Comparison of ENCODE assay signal across 10 mouse cellular contexts in the genomic region with DNA sequence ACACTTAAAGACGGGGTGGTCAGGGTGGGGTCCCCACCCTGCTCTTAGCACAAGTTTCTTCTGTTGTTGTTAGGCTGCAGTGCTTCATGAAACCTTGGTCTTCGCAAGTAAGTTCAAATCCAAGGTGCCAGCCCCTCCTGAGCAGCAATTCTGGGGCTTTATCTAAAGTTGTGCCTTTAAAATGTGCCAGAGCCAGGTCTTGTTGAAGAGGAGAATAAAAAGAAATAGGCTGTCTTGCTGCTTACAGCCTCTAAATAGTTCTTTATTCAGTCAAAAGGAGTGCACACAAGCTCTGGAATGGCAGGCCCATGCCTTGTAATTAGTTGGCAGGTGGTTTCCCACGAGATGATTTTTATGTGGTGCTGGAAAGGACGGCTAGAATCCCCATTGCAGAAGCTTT. TPM values are rescaled to one million over a fixed set of nuclear protein-coding genes. Genes with fewer than 3 reads are reported as not detected.
A peak's percentile ranks its signal among the peaks of the same experiment; 100 is the strongest.
DNase-seq lines count a peak whose midpoint lies in the region; ATAC-seq lines count a peak whose summit lies in the region.
"Had no signal": no experiment of that assay in that cellular context is flagged by ENCODE, and none has a peak within 500 bp of the region (broad histone marks: within the 10 kb centered on the region; RNA-seq: fewer than 3 reads in every experiment).

No protein-coding gene starts in this region.

- 63% methylated on average over 4 of the region's 4 CpGs for WGBS in kidney, embryonic 16.5 days
- 77% methylated on average over 4 of the region's 4 CpGs for WGBS in embryonic facial prominence, embryonic 11.5 days
- WGBS in hindbrain, embryonic 13.5 days, result 78% methylated on average over 4 of the region's 4 CpGs
- 85% methylated on average over 4 of the region's 4 CpGs for WGBS in midbrain, embryonic 13.5 days

- peak overlapping the region; percentile 89 for H3K4me3 ChIP-seq in kidney, embryonic 16.5 days (ENCODE audit: low read length)
- no peak overlapping the region; the same call in 1 of the 2 replicates for H3K4me3 ChIP-seq in embryonic facial prominence, embryonic 11.5 days (ENCODE audit: low read depth, low read length)
- H3K4me3 ChIP-seq in hindbrain, embryonic 13.5 days, result no peak overlapping the region
- no peak overlapping the region for H3K4me3 ChIP-seq in midbrain, embryonic 13.5 days (replicated peaks)

- H3K27ac ChIP-seq in kidney, embryonic 16.5 days (ENCODE audit: low read length), result peak overlapping the region; percentile 94; the same call in 1 of the 2 replicates
- H3K27ac ChIP-seq in embryonic facial prominence, embryonic 11.5 days (replicated peaks; ENCODE audit: low read depth, low read length), result no peak overlapping the region
- H3K27ac ChIP-seq in hindbrain, embryonic 13.5 days, result 0 out of 2 replicates have a peak overlapping the region, but pooled peaks have one; percentile 12
- H3K27ac ChIP-seq in midbrain, embryonic 13.5 days, result no peak overlapping the region

- H3K4me1 ChIP-seq in kidney, embryonic 16.5 days (ENCODE audit: insufficient read depth, low read length), result peaks cover 37% of the 10 kb centered on the region
- peaks cover 7% of the 10 kb centered on the region; the same call in 1 of the 2 replicates for H3K4me1 ChIP-seq in embryonic facial prominence, embryonic 11.5 days (ENCODE audit: control insufficient read depth, insufficient read depth, low read length)
- H3K4me1 ChIP-seq in hindbrain, embryonic 13.5 days (replicated peaks), result peaks cover 33% of the 10 kb centered on the region
- peaks cover 31% of the 10 kb centered on the region for H3K4me1 ChIP-seq in midbrain, embryonic 13.5 days (replicated peaks)

- H3K36me3 ChIP-seq in kidney, embryonic 16.5 days (ENCODE audit: insufficient read depth, low read length), result peaks cover 53% of the 10 kb centered on the region
- peaks cover 25% of the 10 kb centered on the region for H3K36me3 ChIP-seq in embryonic facial prominence, embryonic 11.5 days (replicated peaks; ENCODE audit: control insufficient read depth, insufficient read depth, low read depth, low read length)
- peaks cover 54% of the 10 kb centered on the region for H3K36me3 ChIP-seq in hindbrain, embryonic 13.5 days
- H3K36me3 ChIP-seq in midbrain, embryonic 13.5 days, result peaks cover 54% of the 10 kb centered on the region

- DNase-seq in kidney, postnatal 4 days, result no peak
- no peak for DNase-seq in embryonic facial prominence, embryonic 11.5 days (ENCODE audit: low spot score)
- no peak for DNase-seq in adrenal gland, adult 8-10 months
- DNase-seq in urinary bladder, postnatal 10 days (ENCODE audit: low spot score), result no peak
- DNase-seq: cerebellum, postnatal 36 days; lung, postnatal 36 days had no signal

- H3K27me3 ChIP-seq in kidney, embryonic 16.5 days (ENCODE audit: insufficient read depth, low read length), result no peaks in the 10 kb centered on the region
- no peaks in the 10 kb centered on the region for H3K27me3 ChIP-seq in embryonic facial prominence, embryonic 11.5 days (ENCODE audit: control insufficient read depth, insufficient read depth, low read length)
- H3K27me3 ChIP-seq in hindbrain, embryonic 13.5 days, result no peaks in the 10 kb centered on the region
- no peaks in the 10 kb centered on the region for H3K27me3 ChIP-seq in midbrain, embryonic 13.5 days

- peak overlapping the region; percentile 100 for H3K9ac ChIP-seq in kidney, embryonic 16.5 days (replicated peaks; ENCODE audit: low read length)
- peak overlapping the region; percentile 27; the same call in 1 of the 2 replicates for H3K9ac ChIP-seq in embryonic facial prominence, embryonic 11.5 days (replicated peaks; ENCODE audit: low read length)
- H3K9ac ChIP-seq in hindbrain, embryonic 13.5 days, result peak overlapping the region; percentile 51; the same call in 1 of the 2 replicates
- H3K9ac ChIP-seq in midbrain, embryonic 13.5 days (replicated peaks), result peak overlapping the region; percentile 100

- no peaks in the 10 kb centered on the region for H3K9me3 ChIP-seq in kidney, embryonic 16.5 days (ENCODE audit: low read length)
- no peaks in the 10 kb centered on the region for H3K9me3 ChIP-seq in embryonic facial prominence, embryonic 11.5 days (replicated peaks; ENCODE audit: control insufficient read depth, low read length)
- no peaks in the 10 kb centered on the region for H3K9me3 ChIP-seq in hindbrain, embryonic 13.5 days
- no peaks in the 10 kb centered on the region for H3K9me3 ChIP-seq in midbrain, embryonic 13.5 days

- ATAC-seq in kidney, embryonic 16.5 days (ENCODE audit: low FRiP score, low TSS enrichment), result no peak
- no peak for ATAC-seq in embryonic facial prominence, embryonic 11.5 days (replicated peaks; ENCODE audit: insufficient number of reproducible peaks, low FRiP score, low TSS enrichment, low read depth)
- ATAC-seq in hindbrain, embryonic 13.5 days (ENCODE audit: low FRiP score), result no peak
- no peak for ATAC-seq in midbrain, embryonic 13.5 days
- ATAC-seq in activated CD4-positive, CD25-positive, alpha-beta regulatory T cell, adult 4 months, result no peak

- peak overlapping the region; percentile 93 for H3K4me2 ChIP-seq in kidney, embryonic 16.5 days (replicated peaks; ENCODE audit: low read depth, low read length)
- no peak overlapping the region for H3K4me2 ChIP-seq in embryonic facial prominence, embryonic 11.5 days (ENCODE audit: low read depth, low read length)
- no peak overlapping the region; the same call in 1 of the 2 replicates for H3K4me2 ChIP-seq in hindbrain, embryonic 13.5 days
- no peak overlapping the region for H3K4me2 ChIP-seq in midbrain, embryonic 13.5 days (replicated peaks)

RNA-seq across cellular contexts. Expression of a gene that starts 2.9 kb away (rescaled TPM):
- 2,217 and 2,364 TPM in 2 replicates for polyA plus RNA-seq in kidney, embryonic 16.5 days (2015; fragmentation: Nextera tagmentation; extraction: Ambion mirVana)
- 2,121 and 2,269 TPM in 2 replicates for polyA plus RNA-seq in embryonic facial prominence, embryonic 11.5 days (2014; fragmentation: Nextera tagmentation; extraction: Ambion mirVana)
- polyA plus RNA-seq in hindbrain, embryonic 13.5 days (2015; fragmentation: Nextera tagmentation; extraction: Ambion mirVana), result 1,307 and 1,338 TPM in 2 replicates
- 1,308 and 1,443 TPM in 2 replicates for polyA plus RNA-seq in midbrain, embryonic 13.5 days (2015; fragmentation: Nextera tagmentation; extraction: Ambion mirVana)
- 1,000 to 10,000 TPM in 3 of 4 experiments, 100 to 1,000 TPM in 1; 823 to 1,088 (median 1,017) TPM for total RNA-seq in adrenal gland, adult 8-10 months (2022)
- polyA plus RNA-seq in activated CD4-positive, CD25-positive, alpha-beta regulatory T cell, adult 4 months (2017; shearing (Covaris generic)), result over 10,000 TPM; 11,194 to 11,919 TPM

RNA-seq across cellular contexts. Expression of a gene that starts 10.1 kb away (rescaled TPM):
- polyA plus RNA-seq in kidney, embryonic 16.5 days (2015; fragmentation: Nextera tagmentation; extraction: Ambion mirVana), result 1.8 and 2.0 TPM in 2 replicates
- polyA plus RNA-seq in embryonic facial prominence, embryonic 11.5 days (2014; fragmentation: Nextera tagmentation; extraction: Ambion mirVana), result 0.20 and 0.28 TPM in 2 replicates
- 0.35 and 0.38 TPM in 2 replicates for polyA plus RNA-seq in hindbrain, embryonic 13.5 days (2015; fragmentation: Nextera tagmentation; extraction: Ambion mirVana)
- polyA plus RNA-seq in midbrain, embryonic 13.5 days (2015; fragmentation: Nextera tagmentation; extraction: Ambion mirVana), result 0.35 and 0.40 TPM in 2 replicates
- total RNA-seq in adrenal gland, adult 8-10 months (2022), result 1 to 10 TPM in 2 of 4 experiments, under 1 TPM in 2; 0.44 to 2.1 (median 1.2) TPM
- 10 to 100 TPM in 1 of 2 experiments, 1 to 10 TPM in 1; 1.7 to 22.3 TPM for polyA plus RNA-seq in activated CD4-positive, CD25-positive, alpha-beta regulatory T cell, adult 4 months (2017; shearing (Covaris generic))

RNA-seq across cellular contexts. Expression of a gene that starts 15.6 kb away (rescaled TPM):
- 94.7 and 105 TPM in 2 replicates for polyA plus RNA-seq in kidney, embryonic 16.5 days (2015; fragmentation: Nextera tagmentation; extraction: Ambion mirVana)
- 43.0 and 47.1 TPM in 2 replicates for polyA plus RNA-seq in embryonic facial prominence, embryonic 11.5 days (2014; fragmentation: Nextera tagmentation; extraction: Ambion mirVana)
- polyA plus RNA-seq in hindbrain, embryonic 13.5 days (2015; fragmentation: Nextera tagmentation; extraction: Ambion mirVana), result 56.0 and 56.4 TPM in 2 replicates
- polyA plus RNA-seq in midbrain, embryonic 13.5 days (2015; fragmentation: Nextera tagmentation; extraction: Ambion mirVana), result 46.7 and 59.2 TPM in 2 replicates
- total RNA-seq in adrenal gland, adult 8-10 months (2022), result 100 to 1,000 TPM in 2 of 4 experiments, 10 to 100 TPM in 2; 70.6 to 172 (median 113) TPM
- 100 to 1,000 TPM; 164 to 173 TPM for polyA plus RNA-seq in activated CD4-positive, CD25-positive, alpha-beta regulatory T cell, adult 4 months (2017; shearing (Covaris generic))

RNA-seq across cellular contexts. Expression of a gene that starts 17.2 kb away (rescaled TPM):
- polyA plus RNA-seq in kidney, embryonic 16.5 days (2015; fragmentation: Nextera tagmentation; extraction: Ambion mirVana), result not detected in 2 replicates
- polyA plus RNA-seq in embryonic facial prominence, embryonic 11.5 days (2014; fragmentation: Nextera tagmentation; extraction: Ambion mirVana), result not detected in 2 replicates
- polyA plus RNA-seq in hindbrain, embryonic 13.5 days (2015; fragmentation: Nextera tagmentation; extraction: Ambion mirVana), result 0.19 and 0.26 TPM in 2 replicates
- not detected in 2 replicates for polyA plus RNA-seq in midbrain, embryonic 13.5 days (2015; fragmentation: Nextera tagmentation; extraction: Ambion mirVana)
- total RNA-seq in adrenal gland, adult 8-10 months (2022), result not detected
- not detected for polyA plus RNA-seq in activated CD4-positive, CD25-positive, alpha-beta regulatory T cell, adult 4 months (2017; shearing (Covaris generic))

RNA-seq across cellular contexts. Expression of a gene that starts 17.4 kb away (rescaled TPM):
- not detected in 2 replicates for polyA plus RNA-seq in kidney, embryonic 16.5 days (2015; fragmentation: Nextera tagmentation; extraction: Ambion mirVana)
- not detected in 2 replicates for polyA plus RNA-seq in embryonic facial prominence, embryonic 11.5 days (2014; fragmentation: Nextera tagmentation; extraction: Ambion mirVana)
- polyA plus RNA-seq in hindbrain, embryonic 13.5 days (2015; fragmentation: Nextera tagmentation; extraction: Ambion mirVana), result not detected in 2 replicates
- polyA plus RNA-seq in midbrain, embryonic 13.5 days (2015; fragmentation: Nextera tagmentation; extraction: Ambion mirVana), result not detected in 2 replicates
- not detected for total RNA-seq in adrenal gland, adult 8-10 months (2022)
- polyA plus RNA-seq in activated CD4-positive, CD25-positive, alpha-beta regulatory T cell, adult 4 months (2017; shearing (Covaris generic)), result not detected

Comparison
In these comparisons a context has a peak if more than half of its experiments do, and no peak if none do; other contexts are left out.
1. H3K27ac ChIP-seq: peak in kidney, embryonic 16.5 days (single experiment) and hindbrain, embryonic 13.5 days (single experiment); none in embryonic facial prominence, embryonic 11.5 days (single experiment) and midbrain, embryonic 13.5 days (single experiment).
2. H3K9ac ChIP-seq: peak in every context shown above with its lines; median percentile 100 in kidney, embryonic 16.5 days; 100 in midbrain, embryonic 13.5 days; 51 in hindbrain, embryonic 13.5 days; 27 in embryonic facial prominence, embryonic 11.5 days.